Mouse (Mus musculus): ENCODE results near the gene Lrrc3.

Lrrc3 gene

DNA sequence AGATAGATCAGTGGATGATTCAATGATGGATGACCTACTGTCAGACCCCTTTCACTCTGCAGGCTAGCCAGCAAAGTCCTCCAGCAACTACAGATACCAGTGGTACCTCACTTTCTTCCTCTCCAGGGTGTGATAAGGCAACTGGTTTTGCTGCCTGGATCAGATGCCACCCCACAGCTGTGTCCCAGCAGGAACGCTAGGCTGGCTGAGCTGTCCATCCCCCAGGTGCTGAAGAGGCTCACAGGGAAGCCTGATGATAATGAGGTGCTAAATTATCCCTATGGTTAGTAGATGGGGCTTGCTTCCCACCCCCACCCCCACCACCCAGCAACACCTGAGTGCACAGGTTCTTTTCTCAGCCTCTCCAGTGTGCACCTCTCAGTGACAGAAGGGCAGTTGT, 34.8 kb downstream of the Lrrc3 start:
- DNase-seq (ENCODE audit: low spot score), result no peak

DNA sequence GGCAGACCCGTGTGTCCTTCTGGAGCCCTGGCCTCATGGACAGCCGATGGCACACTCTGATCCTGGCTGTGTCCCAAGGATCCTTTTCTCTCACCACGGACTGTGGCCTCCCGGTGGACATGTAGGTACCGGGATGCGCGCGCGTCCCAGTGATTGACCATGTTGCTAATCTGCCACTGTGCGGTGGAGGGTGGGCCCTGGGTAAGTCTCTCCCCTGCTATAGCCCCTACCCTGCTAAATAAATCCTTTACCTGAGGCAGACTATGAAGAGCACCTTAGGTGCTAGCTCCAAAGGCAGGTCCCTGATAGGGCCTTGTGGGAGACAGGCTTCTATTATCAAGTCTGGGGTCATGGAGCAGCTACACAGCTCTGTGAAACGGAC, 37.6 kb downstream of the Lrrc3 start:
- DNase-seq (ENCODE audit: low spot score), result no peak

DNA sequence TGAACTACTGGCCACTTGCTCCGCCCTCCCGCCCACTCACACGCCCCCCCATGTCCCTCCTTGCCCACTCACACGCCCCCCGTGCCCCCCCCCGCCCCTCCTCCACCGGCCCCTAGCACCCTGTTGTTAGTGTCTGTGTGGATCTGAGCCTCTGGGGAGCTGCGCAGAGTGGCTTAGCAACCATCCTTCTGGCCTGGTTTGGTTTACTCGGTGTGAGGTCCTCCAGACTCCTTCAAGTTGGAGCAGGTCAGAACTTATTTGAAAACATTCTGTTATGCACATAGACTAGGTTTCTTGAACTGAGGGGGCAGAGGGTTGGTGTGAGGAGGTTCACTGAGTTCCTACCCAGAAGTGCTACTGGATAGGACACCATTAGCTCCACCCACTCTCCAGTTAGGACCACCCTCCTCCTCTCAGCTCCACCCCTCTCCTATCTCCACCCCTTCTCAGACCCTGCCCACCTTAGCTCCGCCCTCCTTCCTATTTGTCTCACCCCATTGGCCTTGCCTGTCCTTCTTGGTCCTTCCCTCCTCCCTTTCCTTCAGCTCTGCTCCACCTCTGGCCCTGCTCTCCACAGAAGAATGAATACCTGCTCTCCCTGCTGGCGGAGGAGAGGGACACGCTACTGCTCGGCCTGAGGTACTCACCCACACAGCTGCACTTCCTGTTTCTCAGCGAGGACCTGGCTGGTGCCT, 38.1 kb downstream of the Lrrc3 start:
- peak; percentile 24 for DNase-seq (ENCODE audit: low spot score)

DNA sequence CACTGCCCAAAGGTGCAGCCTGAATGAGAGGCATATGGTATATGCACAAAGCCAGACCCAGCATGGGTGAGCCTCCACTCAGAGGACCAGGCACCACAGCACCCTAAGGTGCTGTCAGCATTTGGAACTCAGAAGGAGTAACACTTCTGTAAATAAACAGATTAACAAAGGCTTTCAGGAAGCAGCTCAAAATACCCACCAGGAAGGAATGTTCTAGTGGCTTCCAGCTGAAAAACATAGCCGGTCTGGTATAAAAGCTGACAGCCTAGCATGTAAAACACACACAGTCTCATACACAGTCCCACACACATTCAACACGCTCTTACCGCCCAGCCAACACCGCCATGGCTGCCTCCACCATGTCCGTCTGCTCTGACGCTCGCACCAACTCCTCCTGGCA, 40.7 kb downstream of the Lrrc3 start, which contains the start of gene Gm3285:
Gene Gm3285 (plus strand): TSS at position 301 of the 400 bp plus-strand sequence.
- no peak for DNase-seq (ENCODE audit: low spot score)

DNA sequence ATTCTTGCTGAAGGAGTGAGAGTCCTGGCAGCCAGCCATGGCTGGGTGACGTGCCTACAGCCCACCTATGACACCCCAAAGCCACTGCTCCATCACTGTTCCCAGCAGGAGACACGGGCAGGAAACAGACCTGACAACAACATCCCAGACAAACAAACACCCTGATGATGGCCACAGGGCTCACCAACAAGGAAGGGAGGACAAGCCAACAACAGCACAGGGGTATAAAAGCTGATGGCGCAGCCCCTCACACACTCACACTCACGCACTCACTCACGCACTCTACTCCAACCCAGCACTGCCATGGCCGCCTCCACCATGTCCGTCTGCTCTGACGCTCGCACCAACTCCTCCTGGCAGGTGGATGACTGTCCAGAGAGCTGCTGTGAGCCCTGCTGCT, 49.8 kb downstream of the Lrrc3 start, which contains the start of gene Gm10318:
Gene Gm10318 (plus strand): TSS at position 301 of the 400 bp plus-strand sequence.
- DNase-seq (ENCODE audit: low spot score), result no peak
